Mouse (Mus musculus): ENCODE measurements around the gene Adgrd1.

GRCm38 (mm10) chr5:129180715-129181228 lies 84.2 kb downstream of the Adgrd1 start:
- no peak for TF ChIP-seq CTCF (conservative IDR thresholded peaks at IDR 0.05; ENCODE audit: low read length)
- TF ChIP-seq POU5F1 (IDR thresholded peaks at IDR 0.05; ENCODE audit: borderline replicate concordance, low read length), result no peak

Measured in E14TG2a.4 (cell line).